Mouse (Mus musculus) embryonic facial prominence, embryonic 14.5 days (tissue): Measurements from ENCODE around the gene Gm6793. TPM values are rescaled to one million over a fixed set of nuclear protein-coding genes. Genes with fewer than 3 reads are reported as not detected.
A peak's percentile ranks its signal among the peaks of the same experiment; 100 is the strongest.

Experiments used
- ATAC-seq: fragments of 200-750 bp; cut with Nextera tagmentation; 2 replicates; pipeline ENCODE4 v1.8.0; 2017; ENCODE audit warnings: low read depth, moderate number of reproducible peaks, moderate TSS enrichment
- DNase-seq: peaks from one replicate; pipeline ENCODE4 v3.0.0-alpha.2; 2015; ENCODE audit warnings: low spot score
- H3K27ac ChIP-seq: fragments of 300-500 bp; sonication (generic); replicated peaks from 2 replicates; pipeline ENCODE4 v1.5.1; 2014; ENCODE audit warnings: low read depth, mild to moderate bottlenecking, low read length, moderate library complexity
- H3K27me3 ChIP-seq: fragments of 300-500 bp; sonication (generic); replicated peaks from 2 replicates; pipeline ENCODE4 v1.6.1; 2014; ENCODE audit warnings: low read length; ENCODE audit not compliant: control insufficient read depth, insufficient read depth
- H3K36me3 ChIP-seq: fragments of 300-500 bp; sonication (generic); 2 replicates; pipeline ENCODE4 v1.6.1; 2014; ENCODE audit warnings: low read length, mixed read lengths; ENCODE audit not compliant: control insufficient read depth, insufficient read depth
- H3K4me1 ChIP-seq: fragments of 300-500 bp; sonication (generic); 2 replicates; pipeline ENCODE4 v1.6.1; 2014; ENCODE audit warnings: antibody characterized with exemption, low read length; ENCODE audit not compliant: control insufficient read depth, insufficient read depth
- H3K4me2 ChIP-seq: fragments of 300-500 bp; sonication (generic); 2 replicates; pipeline ENCODE4 v1.6.1; 2014; ENCODE audit warnings: low read depth, mild to moderate bottlenecking, low read length, moderate library complexity, mixed read lengths
- H3K4me3 ChIP-seq: fragments of 300-500 bp; sonication (generic); 2 replicates; pipeline ENCODE4 v1.5.1; 2014; ENCODE audit warnings: low read depth, mild to moderate bottlenecking, low read length
- H3K9ac ChIP-seq: fragments of 300-500 bp; sonication (generic); 2 replicates; pipeline ENCODE4 v1.6.1; 2014; ENCODE audit warnings: low read depth, mild to moderate bottlenecking, low read length, moderate library complexity, mixed read lengths
- H3K9me3 ChIP-seq: fragments of 300-500 bp; sonication (generic); 2 replicates; pipeline ENCODE4 v1.6.1; 2016; ENCODE audit warnings: low read length; ENCODE audit not compliant: control insufficient read depth
- WGBS: fragments of 180-500 bp; shearing (Covaris S2); extraction: QIAGEN DNeasy Blood & Tissue Kit; methylation state at CpG from one replicate; pipeline ENCODE4 v1.1.7; 2014; 5-methylcytosine and 5-hydroxymethylcytosine counted together
- polyA plus RNA-seq: library from polyadenylated mRNA; unstranded; fragments of >200 nt; fragmentation: Nextera tagmentation; extraction: Ambion mirVana; gene quantifications from 2 replicates; pipeline ENCODE4 v1.2.1, GENCODE M21; 2014

Gene Gm6793
- 0.54 and 0.57 TPM in 2 replicates for polyA plus RNA-seq

GRCm38 (mm10) chr8:112014936-112015335, at the start of gene Gm6793:
Gm6793 (minus strand) TSS chr8:112015036.
- DNase-seq (no peak), ATAC-seq (no peak)
- peaks cover 18% of the 10 kb centered on the region for H3K4me1 ChIP-seq
- peaks cover 36% of the 10 kb centered on the region for H3K36me3 ChIP-seq
- no peak within 1 kb of the TSS for H3K9ac ChIP-seq
- WGBS, result 92% methylated on average over 11 of the region's 11 CpGs
- no peak within 1 kb of the TSS for H3K27ac ChIP-seq
- H3K27me3 ChIP-seq, result no peaks in the 10 kb centered on the region
- no peak within 1 kb of the TSS for H3K4me3 ChIP-seq
- H3K4me2 ChIP-seq, result no peak within 1 kb of the TSS
- H3K9me3 ChIP-seq, result no peaks in the 10 kb centered on the region

GRCm38 (mm10) chr8:112061372-112061771, 46.5 kb upstream of the Gm6793 start:
- 32% methylated on average over 4 of the region's 4 CpGs for WGBS
- ATAC-seq, result peak; percentile 50; the same call in 1 of the 2 replicates
- no peaks in the 10 kb centered on the region for H3K27me3 ChIP-seq
- no peak overlapping the region for H3K9ac ChIP-seq
- H3K4me3 ChIP-seq, result no peak overlapping the region
- no peak overlapping the region for H3K27ac ChIP-seq
- peak; percentile 53 for DNase-seq
- no peaks in the 10 kb centered on the region for H3K4me1 ChIP-seq
- no peaks in the 10 kb centered on the region for H3K9me3 ChIP-seq
- no peak overlapping the region for H3K4me2 ChIP-seq
- no peaks in the 10 kb centered on the region for H3K36me3 ChIP-seq

- DNase-seq, result no peak
- H3K9me3 ChIP-seq, result no peaks in the 10 kb centered on the region
- no peak for ATAC-seq
- no peak overlapping the region for H3K4me3 ChIP-seq
- no peaks in the 10 kb centered on the region for H3K36me3 ChIP-seq
- no peaks in the 10 kb centered on the region for H3K4me1 ChIP-seq
- no peak overlapping the region for H3K9ac ChIP-seq
- no peak overlapping the region for H3K27ac ChIP-seq
- H3K4me2 ChIP-seq, result no peak overlapping the region
- H3K27me3 ChIP-seq, result no peaks in the 10 kb centered on the region
Observed at GRCm38 (mm10) chr8:112054456-112054855, 39.6 kb upstream of the Gm6793 start.

GRCm38 (mm10) chr8:112051537-112051936, 36.7 kb upstream of the Gm6793 start:
- Histone ChIP-seq H3K36me3 (no peaks in the 10 kb centered on the region), H3K4me1 (no peaks in the 10 kb centered on the region), H3K4me3 (no peak overlapping the region), H3K9me3 (no peaks in the 10 kb centered on the region), H3K27ac (no peak overlapping the region), H3K27me3 (no peaks in the 10 kb centered on the region), H3K4me2 (no peak overlapping the region), H3K9ac (no peak overlapping the region)
- 83% methylated on average over 9 of the region's 9 CpGs for WGBS
- no peak for ATAC-seq
- no peak for DNase-seq

GRCm38 (mm10) chr8:112049984-112050383, 35.1 kb upstream of the Gm6793 start:
- H3K4me3 ChIP-seq, result no peak overlapping the region
- no peaks in the 10 kb centered on the region for H3K36me3 ChIP-seq
- no peaks in the 10 kb centered on the region for H3K9me3 ChIP-seq
- H3K4me2 ChIP-seq, result no peak overlapping the region
- DNase-seq, result no peak
- H3K27ac ChIP-seq, result no peak overlapping the region
- no peaks in the 10 kb centered on the region for H3K27me3 ChIP-seq
- no peak overlapping the region for H3K9ac ChIP-seq
- H3K4me1 ChIP-seq, result no peaks in the 10 kb centered on the region
- 79% methylated on average over 6 of the region's 6 CpGs for WGBS
- no peak for ATAC-seq

GRCm38 (mm10) chr8:112048293-112048692, 33.5 kb upstream of the Gm6793 start:
- DNase-seq (no peak), ATAC-seq (no peak)
- WGBS, result 70% methylated on average over 6 of the region's 6 CpGs

GRCm38 (mm10) chr8:112045896-112046295, 31.1 kb upstream of the Gm6793 start:
- ATAC-seq (peak; percentile 76; the same call in 1 of the 2 replicates), DNase-seq (peak; percentile 83)
- 4% methylated on average over 7 of the region's 7 CpGs for WGBS

More at GRCm38 (mm10) chr8:112048293-112048692, 33.5 kb upstream of the Gm6793 start:
- Histone ChIP-seq H3K4me3 (no peak overlapping the region), H3K36me3 (no peaks in the 10 kb centered on the region), H3K9ac (no peak overlapping the region), H3K27me3 (no peaks in the 10 kb centered on the region), H3K4me1 (no peaks in the 10 kb centered on the region), H3K4me2 (no peak overlapping the region), H3K9me3 (no peaks in the 10 kb centered on the region), H3K27ac (no peak overlapping the region)

GRCm38 (mm10) chr8:112045182-112045581, 30.3 kb upstream of the Gm6793 start:
- DNase-seq (no peak), ATAC-seq (no peak)
- Histone ChIP-seq H3K9ac (no peak overlapping the region), H3K4me2 (no peak overlapping the region), H3K4me1 (no peaks in the 10 kb centered on the region), H3K36me3 (no peaks in the 10 kb centered on the region), H3K27me3 (no peaks in the 10 kb centered on the region), H3K27ac (no peak overlapping the region), H3K9me3 (no peaks in the 10 kb centered on the region), H3K4me3 (no peak overlapping the region)
- 85% methylated on average over 4 of the region's 5 CpGs for WGBS

More at GRCm38 (mm10) chr8:112045896-112046295, 31.1 kb upstream of the Gm6793 start:
- no peaks in the 10 kb centered on the region for H3K4me1 ChIP-seq
- no peaks in the 10 kb centered on the region for H3K9me3 ChIP-seq
- H3K36me3 ChIP-seq, result no peaks in the 10 kb centered on the region
- no peak overlapping the region for H3K4me2 ChIP-seq
- no peak overlapping the region for H3K9ac ChIP-seq
- H3K27me3 ChIP-seq, result no peaks in the 10 kb centered on the region
- H3K4me3 ChIP-seq, result no peak overlapping the region
- no peak overlapping the region for H3K27ac ChIP-seq

- no peaks in the 10 kb centered on the region for H3K9me3 ChIP-seq
- H3K4me3 ChIP-seq, result no peak overlapping the region
- ATAC-seq, result no peak
- no peaks in the 10 kb centered on the region for H3K27me3 ChIP-seq
- no peak overlapping the region for H3K27ac ChIP-seq
- H3K4me2 ChIP-seq, result no peak overlapping the region
- no peaks in the 10 kb centered on the region for H3K4me1 ChIP-seq
- WGBS, result 76% methylated on average over 18 of the region's 18 CpGs
- no peaks in the 10 kb centered on the region for H3K36me3 ChIP-seq
- no peak overlapping the region for H3K9ac ChIP-seq
- DNase-seq, result no peak
Observed at GRCm38 (mm10) chr8:112037521-112037920, 22.7 kb upstream of the Gm6793 start.
